Mouse (Mus musculus): Measurements from ENCODE around the gene Hax1. TPM values are rescaled to one million over a fixed set of nuclear protein-coding genes. Genes with fewer than 3 reads are reported as not detected.
A peak's percentile ranks its signal among the peaks of the same experiment; 100 is the strongest.

The Hax1 gene
- 55.5 and 71.3 TPM in 2 replicates for total RNA-seq (2015; ENCODE audit: low replicate concordance)
- 41.2 and 68.0 TPM in 2 replicates for total RNA-seq (2017; ENCODE audit: low replicate concordance)

- peak; percentile 94 for ATAC-seq (replicated peaks; ENCODE audit: low FRiP score, poor library complexity, severe bottlenecking)
Observed at GRCm38 (mm10) chr3:89998612-89999054, at the start of gene Hax1. Gene Hax1, minus strand, starts transcription at chr3:89998780.

- ATAC-seq (replicated peaks; ENCODE audit: low FRiP score, poor library complexity, severe bottlenecking): no peak
Observed at GRCm38 (mm10) chr3:90036263-90036662, 37.7 kb upstream of the Hax1 start.

GRCm38 (mm10) chr3:90034653-90035052 is 36.1 kb upstream of the Hax1 start:
- no peak for ATAC-seq (replicated peaks; ENCODE audit: low FRiP score, poor library complexity, severe bottlenecking)

GRCm38 (mm10) chr3:90016626-90017025 is 18.0 kb upstream of the Hax1 start:
- ATAC-seq (replicated peaks; ENCODE audit: low FRiP score, poor library complexity, severe bottlenecking): no peak

- no peak for ATAC-seq (replicated peaks; ENCODE audit: low FRiP score, poor library complexity, severe bottlenecking)
Observed at GRCm38 (mm10) chr3:90010291-90010690, 11.7 kb upstream of the Hax1 start.

GRCm38 (mm10) chr3:90004091-90004796 is 5.7 kb upstream of the Hax1 start:
- no peak for ATAC-seq (replicated peaks; ENCODE audit: low FRiP score, poor library complexity, severe bottlenecking)

GRCm38 (mm10) chr3:89999830-90000229 is 1.2 kb upstream of the Hax1 start:
- no peak for ATAC-seq (replicated peaks; ENCODE audit: low FRiP score, poor library complexity, severe bottlenecking)

GRCm38 (mm10) chr3:89999090-89999489 is 510 bp upstream of the Hax1 start:
- no peak for ATAC-seq (replicated peaks; ENCODE audit: low FRiP score, poor library complexity, severe bottlenecking)

GRCm38 (mm10) chr3:89997791-89998495 is 637 bp downstream of the Hax1 start:
- ATAC-seq (replicated peaks; ENCODE audit: low FRiP score, poor library complexity, severe bottlenecking): peak; percentile 46

GRCm38 (mm10) chr3:89994807-89995515 is 3.6 kb downstream of the Hax1 start:
- no peak for ATAC-seq (replicated peaks; ENCODE audit: low FRiP score, poor library complexity, severe bottlenecking)

- ATAC-seq (replicated peaks; ENCODE audit: low FRiP score, poor library complexity, severe bottlenecking): no peak
Observed at GRCm38 (mm10) chr3:89987822-89988221, 10.8 kb downstream of the Hax1 start.

GRCm38 (mm10) chr3:89987211-89987610 is 11.4 kb downstream of the Hax1 start:
- no peak for ATAC-seq (replicated peaks; ENCODE audit: low FRiP score, poor library complexity, severe bottlenecking)

- no peak for ATAC-seq (replicated peaks; ENCODE audit: low FRiP score, poor library complexity, severe bottlenecking)
Observed at GRCm38 (mm10) chr3:89982426-89982825, 16.2 kb downstream of the Hax1 start.

- ATAC-seq (replicated peaks; ENCODE audit: low FRiP score, poor library complexity, severe bottlenecking): no peak
Observed at GRCm38 (mm10) chr3:89976859-89977258, 21.7 kb downstream of the Hax1 start.

- no peak for ATAC-seq (replicated peaks; ENCODE audit: low FRiP score, poor library complexity, severe bottlenecking)
Observed at GRCm38 (mm10) chr3:89968509-89968908, 30.1 kb downstream of the Hax1 start.

- no peak for ATAC-seq (replicated peaks; ENCODE audit: low FRiP score, poor library complexity, severe bottlenecking)
Observed at GRCm38 (mm10) chr3:89966946-89967345, 31.6 kb downstream of the Hax1 start.

GRCm38 (mm10) chr3:89965972-89966371 is 32.6 kb downstream of the Hax1 start:
- no peak for ATAC-seq (replicated peaks; ENCODE audit: low FRiP score, poor library complexity, severe bottlenecking)

- ATAC-seq (replicated peaks; ENCODE audit: low FRiP score, poor library complexity, severe bottlenecking): no peak
Observed at GRCm38 (mm10) chr3:89965557-89965956, 33.0 kb downstream of the Hax1 start.

GRCm38 (mm10) chr3:89963926-89964739 is 34.4 kb downstream of the Hax1 start:
- 0 out of 2 replicates have a peak, but pooled peaks have one; percentile 18 for ATAC-seq (replicated peaks; ENCODE audit: low FRiP score, poor library complexity, severe bottlenecking)
